ENCODE assay signal across 15 mouse cellular contexts in genomic region chr16:49660111-49660510, GRCm38 (mm10).
"Had no signal": no experiment of that assay in that cellular context is flagged by ENCODE, and none has a peak within 500 bp of the region (broad histone marks: within the 10 kb centered on the region; RNA-seq: fewer than 3 reads in every experiment).

No protein-coding gene starts in this region.

- H3K4me3 ChIP-seq: liver, embryonic 15.5 days; midbrain, embryonic 12.5 days; neural tube, embryonic 13.5 days had no signal

- H3K4me1 ChIP-seq: liver, embryonic 15.5 days; midbrain, embryonic 12.5 days; neural tube, embryonic 13.5 days had no signal

- H3K27ac ChIP-seq: kidney, postnatal 0 days; liver, embryonic 15.5 days; midbrain, embryonic 12.5 days; neural tube, embryonic 13.5 days; stomach, postnatal 0 days had no signal

- ATAC-seq: lung, postnatal 0 days; midbrain, embryonic 16.5 days had no signal

- H3K4me2 ChIP-seq: liver, embryonic 11.5 days; liver, embryonic 15.5 days; midbrain, embryonic 12.5 days; neural tube, embryonic 13.5 days had no signal

- DNase-seq: kidney, adult 9 months; kidney, postnatal 36 days; left cerebral cortex, postnatal 4 days; lung, adult 2 months; lung, postnatal 36 days; retina, postnatal 1 day; thymus, postnatal 4 days had no signal

- H3K36me3 ChIP-seq: liver, embryonic 15.5 days; midbrain, embryonic 12.5 days; neural tube, embryonic 13.5 days had no signal

- H3K27me3 ChIP-seq: liver, embryonic 15.5 days; midbrain, embryonic 12.5 days; neural tube, embryonic 13.5 days had no signal

- H3K9ac ChIP-seq: liver, embryonic 15.5 days; midbrain, embryonic 12.5 days; neural tube, embryonic 13.5 days had no signal

- H3K9me3 ChIP-seq: liver, embryonic 15.5 days; midbrain, embryonic 12.5 days; neural tube, embryonic 13.5 days had no signal
